Mouse (Mus musculus) hindbrain, embryonic 14.5 days (tissue): ENCODE measurements at regions not wholly inside any gene's neighbourhood (a gene's known extent, or its start where the extent isn't known, plus 50 kb on each side); places are given as distances from the start of the nearest gene placed in this dataset.

Experiments
- ATAC-seq: fragments of 200-750 bp; cut with Nextera tagmentation; 2 replicates; pipeline ENCODE4 v1.8.0; 2017; ENCODE audit warnings: moderate number of reproducible peaks, mild to moderate bottlenecking, moderate TSS enrichment, moderate library complexity; ENCODE audit not compliant: low FRiP score
- DNase-seq: peaks from one replicate; pipeline ENCODE4 v3.0.0-alpha.2; 2015; ENCODE audit warnings: low spot score
- H3K27ac ChIP-seq: fragments of 300-500 bp; sonication (generic); 2 replicates; pipeline ENCODE4 v1.5.1; 2014; ENCODE audit warnings: mild to moderate bottlenecking, moderate library complexity
- H3K27me3 ChIP-seq: fragments of 300-500 bp; sonication (generic); 2 replicates; pipeline ENCODE4 v1.6.1; 2014; ENCODE audit warnings: mild to moderate bottlenecking, low read length, mixed read lengths; ENCODE audit not compliant: control insufficient read depth, insufficient read depth
- H3K36me3 ChIP-seq: fragments of 300-500 bp; sonication (generic); replicated peaks from 2 replicates; pipeline ENCODE4 v1.6.1; 2014; ENCODE audit not compliant: control insufficient read depth, insufficient read depth
- H3K4me1 ChIP-seq: fragments of 300-500 bp; sonication (generic); replicated peaks from 2 replicates; pipeline ENCODE4 v1.6.1; 2014; ENCODE audit warnings: antibody characterized with exemption, low read length, mixed read lengths; ENCODE audit not compliant: control insufficient read depth, insufficient read depth
- H3K4me2 ChIP-seq: fragments of 300-500 bp; sonication (generic); replicated peaks from 2 replicates; pipeline ENCODE4 v1.6.1; 2014; ENCODE audit warnings: mild to moderate bottlenecking, moderate library complexity
- H3K4me3 ChIP-seq: fragments of 300-500 bp; sonication (generic); replicated peaks from 2 replicates; pipeline ENCODE4 v1.5.1; 2014; ENCODE audit warnings: mild to moderate bottlenecking, low read length
- H3K9ac ChIP-seq: fragments of 300-500 bp; sonication (generic); 2 replicates; pipeline ENCODE4 v1.6.1; 2014
- H3K9me3 ChIP-seq: fragments of 300-500 bp; sonication (generic); 2 replicates; pipeline ENCODE4 v1.6.1; 2016; ENCODE audit warnings: low read length; ENCODE audit not compliant: control insufficient read depth
- WGBS: fragments of 180-500 bp; shearing (Covaris S2); extraction: QIAGEN DNeasy Blood & Tissue Kit; methylation state at CpG from one replicate; pipeline ENCODE4 v1.1.7; 2014; 5-methylcytosine and 5-hydroxymethylcytosine counted together

- Histone ChIP-seq H3K4me2 (no peak overlapping the region), H3K27ac (no peak overlapping the region), H3K4me3 (no peak overlapping the region), H3K4me1 (peaks cover 6% of the 10 kb centered on the region; the same call in 1 of the 2 replicates), H3K9ac (no peak overlapping the region), H3K36me3 (no peaks in the 10 kb centered on the region), H3K9me3 (no peaks in the 10 kb centered on the region), H3K27me3 (no peaks in the 10 kb centered on the region)
- ATAC-seq (peak; percentile 69), DNase-seq (peak; percentile 27)
- 51% methylated on average over 5 of the region's 5 CpGs for WGBS
Measured at GRCm38 (mm10) chr9:80668575-80669248, 203.4 kb upstream of the Impg1 start.

GRCm38 (mm10) chr9:80658755-80659154 lies 193.5 kb upstream of the Impg1 start:
- Histone ChIP-seq H3K9me3 (no peaks in the 10 kb centered on the region), H3K4me3 (no peak overlapping the region), H3K27me3 (no peaks in the 10 kb centered on the region), H3K36me3 (no peaks in the 10 kb centered on the region), H3K4me1 (no peaks in the 10 kb centered on the region), H3K4me2 (no peak overlapping the region), H3K9ac (no peak overlapping the region), H3K27ac (no peak overlapping the region)
- ATAC-seq (no peak), DNase-seq (no peak)
- 86% methylated on average over 1 of the region's 1 CpGs for WGBS

- Histone ChIP-seq H3K4me1 (no peaks in the 10 kb centered on the region), H3K36me3 (no peaks in the 10 kb centered on the region), H3K9ac (no peak overlapping the region), H3K27ac (no peak overlapping the region), H3K27me3 (no peaks in the 10 kb centered on the region), H3K9me3 (no peaks in the 10 kb centered on the region), H3K4me3 (no peak overlapping the region), H3K4me2 (no peak overlapping the region)
- 42% methylated on average over 3 of the region's 3 CpGs for WGBS
- DNase-seq (no peak), ATAC-seq (no peak)
Measured at GRCm38 (mm10) chr9:80615114-80615513, 149.8 kb upstream of the Impg1 start.

GRCm38 (mm10) chr9:80600019-80600418 lies 134.7 kb upstream of the Impg1 start:
- Histone ChIP-seq H3K36me3 (no peaks in the 10 kb centered on the region), H3K9ac (no peak overlapping the region), H3K4me1 (no peaks in the 10 kb centered on the region), H3K9me3 (no peaks in the 10 kb centered on the region), H3K27ac (no peak overlapping the region), H3K27me3 (no peaks in the 10 kb centered on the region), H3K4me3 (no peak overlapping the region), H3K4me2 (no peak overlapping the region)
- ATAC-seq (no peak), DNase-seq (no peak)

- WGBS, result 90% methylated on average over 4 of the region's 4 CpGs
Measured at GRCm38 (mm10) chr9:80565388-80566024, 100.2 kb upstream of the Impg1 start.

GRCm38 (mm10) chr9:80563655-80564054 lies 98.4 kb upstream of the Impg1 start:
- Histone ChIP-seq H3K4me3 (no peak overlapping the region), H3K4me2 (no peak overlapping the region), H3K4me1 (no peaks in the 10 kb centered on the region), H3K27ac (no peak overlapping the region), H3K9ac (no peak overlapping the region), H3K27me3 (no peaks in the 10 kb centered on the region), H3K9me3 (no peaks in the 10 kb centered on the region), H3K36me3 (no peaks in the 10 kb centered on the region)
- 55% methylated on average over 2 of the region's 2 CpGs for WGBS
- no peak for ATAC-seq
- peak; percentile 28 for DNase-seq

More at GRCm38 (mm10) chr9:80565388-80566024, 100.2 kb upstream of the Impg1 start:
- no peaks in the 10 kb centered on the region for H3K4me1 ChIP-seq
- H3K27ac ChIP-seq, result no peak overlapping the region
- H3K27me3 ChIP-seq, result no peaks in the 10 kb centered on the region
- H3K9me3 ChIP-seq, result no peaks in the 10 kb centered on the region
- DNase-seq (no peak), ATAC-seq (no peak)
- no peak overlapping the region for H3K9ac ChIP-seq
- H3K36me3 ChIP-seq, result no peaks in the 10 kb centered on the region
- H3K4me3 ChIP-seq, result no peak overlapping the region
- H3K4me2 ChIP-seq, result no peak overlapping the region

GRCm38 (mm10) chr9:80555531-80556067 lies 90.3 kb upstream of the Impg1 start:
- H3K4me3 ChIP-seq, result no peak overlapping the region
- H3K9ac ChIP-seq, result no peak overlapping the region
- DNase-seq (no peak), ATAC-seq (no peak)
- H3K36me3 ChIP-seq, result no peaks in the 10 kb centered on the region
- H3K4me2 ChIP-seq, result no peak overlapping the region
- no peaks in the 10 kb centered on the region for H3K9me3 ChIP-seq
- H3K4me1 ChIP-seq, result no peaks in the 10 kb centered on the region
- H3K27ac ChIP-seq, result no peak overlapping the region
- no peaks in the 10 kb centered on the region for H3K27me3 ChIP-seq
- 49% methylated on average over 1 of the region's 1 CpGs for WGBS
